10 mouse cellular contexts compared by ENCODE assay signal in the genomic region with DNA sequence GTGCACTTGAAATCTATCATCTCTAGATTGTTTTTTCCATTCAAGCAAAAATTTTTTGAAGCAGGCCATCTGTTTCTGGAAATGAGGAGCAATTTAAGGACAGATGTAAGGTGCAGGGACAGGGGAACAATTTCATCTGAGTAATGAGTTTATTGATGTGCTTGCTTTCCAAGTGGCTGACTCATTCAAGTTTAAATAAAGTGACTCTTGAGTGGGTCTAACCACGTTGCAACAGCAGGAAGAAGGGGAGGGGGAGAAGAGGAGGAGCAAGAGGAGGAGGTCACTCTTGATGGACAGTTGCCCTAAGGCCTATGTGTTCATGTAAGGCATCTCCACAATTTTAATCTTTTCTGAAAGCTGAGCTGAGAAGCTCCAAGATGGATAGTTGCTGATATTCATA.
DNase-seq lines count a peak whose midpoint lies in the region; ATAC-seq and TF ChIP-seq lines count a peak whose summit lies in the region.
"Had no signal": no experiment of that assay in that cellular context is flagged by ENCODE, and none has a peak within 500 bp of the region (broad histone marks: within the 10 kb centered on the region; RNA-seq: fewer than 3 reads in every experiment).

No protein-coding gene starts in this region.

- ATAC-seq in frontal cortex, adult (ENCODE audit: low TSS enrichment): 0 out of 2 replicates have a peak, but pooled peaks have one; percentile 11
- no peak for ATAC-seq in liver, embryonic 11.5 days (replicated peaks; ENCODE audit: low FRiP score)
- no peak for ATAC-seq in liver, postnatal 0 days
- no peak for ATAC-seq in forebrain, embryonic 15.5 days (replicated peaks)
- no peak for ATAC-seq in midbrain, embryonic 12.5 days (ENCODE audit: low FRiP score, low read depth)

- no peak overlapping the region for H3K4me3 ChIP-seq in liver, embryonic 11.5 days (ENCODE audit: low read depth, low read length)
- no peak overlapping the region for H3K4me3 ChIP-seq in liver, postnatal 0 days (ENCODE audit: low read depth, low read length)
- H3K4me3 ChIP-seq in forebrain, embryonic 15.5 days: no peak overlapping the region
- no peak overlapping the region for H3K4me3 ChIP-seq in midbrain, embryonic 12.5 days
- H3K4me3 ChIP-seq: limb, embryonic 13.5 days had no signal

- peaks cover 12% of the 10 kb centered on the region; the same call in 1 of the 2 replicates for H3K4me1 ChIP-seq in liver, embryonic 11.5 days (replicated peaks; ENCODE audit: control insufficient read depth, insufficient read depth, low read length)
- peaks cover 14% of the 10 kb centered on the region for H3K4me1 ChIP-seq in liver, postnatal 0 days (ENCODE audit: insufficient read depth)
- peaks cover 74% of the 10 kb centered on the region for H3K4me1 ChIP-seq in forebrain, embryonic 15.5 days
- H3K4me1 ChIP-seq in midbrain, embryonic 12.5 days: peaks cover 81% of the 10 kb centered on the region

- no peak for TF ChIP-seq EP300 in liver, postnatal 0 days (IDR thresholded peaks at IDR 0.05; ENCODE audit: low read depth)

- 5% methylated on average over 1 of the region's 1 CpGs for WGBS in liver, embryonic 11.5 days
- WGBS in liver, postnatal 0 days (ENCODE audit: insufficient replicate concordance): 3% methylated on average over 1 of the region's 1 CpGs
- WGBS in forebrain, embryonic 15.5 days: 0% methylated on average over 1 of the region's 1 CpGs
- 0% methylated on average over 1 of the region's 1 CpGs for WGBS in midbrain, embryonic 12.5 days

- no peaks in the 10 kb centered on the region for H3K27me3 ChIP-seq in liver, embryonic 11.5 days (replicated peaks; ENCODE audit: control insufficient read depth, insufficient read depth, low read length)
- H3K27me3 ChIP-seq in liver, postnatal 0 days (ENCODE audit: insufficient read depth, low read length): no peaks in the 10 kb centered on the region
- H3K27me3 ChIP-seq in forebrain, embryonic 15.5 days: no peaks in the 10 kb centered on the region
- no peaks in the 10 kb centered on the region for H3K27me3 ChIP-seq in midbrain, embryonic 12.5 days
- H3K27me3 ChIP-seq: limb, embryonic 13.5 days had no signal

- no peaks in the 10 kb centered on the region for H3K36me3 ChIP-seq in liver, embryonic 11.5 days (ENCODE audit: control insufficient read depth, insufficient read depth, low read length)
- no peaks in the 10 kb centered on the region for H3K36me3 ChIP-seq in liver, postnatal 0 days (replicated peaks; ENCODE audit: insufficient read depth, low read length)
- no peaks in the 10 kb centered on the region for H3K36me3 ChIP-seq in forebrain, embryonic 15.5 days
- no peaks in the 10 kb centered on the region for H3K36me3 ChIP-seq in midbrain, embryonic 12.5 days
- H3K36me3 ChIP-seq: limb, embryonic 13.5 days had no signal

- H3K27ac ChIP-seq in liver, embryonic 11.5 days (ENCODE audit: low read depth, low read length): peak overlapping the region; percentile 66; the same call in 1 of the 2 replicates
- H3K27ac ChIP-seq in liver, postnatal 0 days (ENCODE audit: low read depth): no peak overlapping the region
- H3K27ac ChIP-seq in forebrain, embryonic 15.5 days (replicated peaks): peak overlapping the region; percentile 96
- H3K27ac ChIP-seq in midbrain, embryonic 12.5 days (replicated peaks): peak overlapping the region; percentile 97
- H3K27ac ChIP-seq: limb, embryonic 13.5 days had no signal

- no peak overlapping the region for H3K4me2 ChIP-seq in liver, embryonic 11.5 days
- H3K4me2 ChIP-seq in liver, postnatal 0 days (ENCODE audit: low read depth, low read length): no peak overlapping the region
- H3K4me2 ChIP-seq in forebrain, embryonic 15.5 days (replicated peaks): 0 out of 2 replicates have a peak overlapping the region, but pooled peaks have one; percentile 39
- H3K4me2 ChIP-seq in midbrain, embryonic 12.5 days (replicated peaks): peak overlapping the region; percentile 41
- H3K4me2 ChIP-seq: limb, embryonic 13.5 days had no signal

- no peaks in the 10 kb centered on the region for H3K9me3 ChIP-seq in liver, embryonic 11.5 days (ENCODE audit: control insufficient read depth, low read length)
- no peaks in the 10 kb centered on the region for H3K9me3 ChIP-seq in liver, postnatal 0 days (ENCODE audit: low read length)
- H3K9me3 ChIP-seq in forebrain, embryonic 15.5 days: no peaks in the 10 kb centered on the region
- no peaks in the 10 kb centered on the region for H3K9me3 ChIP-seq in midbrain, embryonic 12.5 days
- H3K9me3 ChIP-seq: limb, embryonic 13.5 days had no signal

- no peak for DNase-seq in frontal cortex, postnatal 14 days (ENCODE audit: low spot score in 2 of 2)
- DNase-seq in liver, embryonic 11.5 days (ENCODE audit: low spot score): no peak
- DNase-seq in liver, postnatal 0 days: no peak
- no peak for DNase-seq in cerebellum, adult 18-20 months
- DNase-seq in cerebellum, adult 9-10 months: no peak
- DNase-seq: right cerebral cortex, postnatal 25 days had no signal

- H3K9ac ChIP-seq in liver, embryonic 11.5 days (ENCODE audit: low read depth, low read length): no peak overlapping the region
- no peak overlapping the region for H3K9ac ChIP-seq in liver, postnatal 0 days (replicated peaks)
- no peak overlapping the region for H3K9ac ChIP-seq in forebrain, embryonic 15.5 days (replicated peaks)
- H3K9ac ChIP-seq in midbrain, embryonic 12.5 days (replicated peaks): no peak overlapping the region
- H3K9ac ChIP-seq: limb, embryonic 13.5 days had no signal

- TF ChIP-seq CTCF in liver, postnatal 0 days (IDR thresholded peaks at IDR 0.05; ENCODE audit: low read depth): no peak

Comparison
In these comparisons a context has a peak if more than half of its experiments do, and no peak if none do; other contexts are left out.
1. H3K4me2 ChIP-seq: peak in forebrain, embryonic 15.5 days (single experiment) and midbrain, embryonic 12.5 days (single experiment); none in liver, embryonic 11.5 days (single experiment) and liver, postnatal 0 days (single experiment).